In the genomic region with DNA sequence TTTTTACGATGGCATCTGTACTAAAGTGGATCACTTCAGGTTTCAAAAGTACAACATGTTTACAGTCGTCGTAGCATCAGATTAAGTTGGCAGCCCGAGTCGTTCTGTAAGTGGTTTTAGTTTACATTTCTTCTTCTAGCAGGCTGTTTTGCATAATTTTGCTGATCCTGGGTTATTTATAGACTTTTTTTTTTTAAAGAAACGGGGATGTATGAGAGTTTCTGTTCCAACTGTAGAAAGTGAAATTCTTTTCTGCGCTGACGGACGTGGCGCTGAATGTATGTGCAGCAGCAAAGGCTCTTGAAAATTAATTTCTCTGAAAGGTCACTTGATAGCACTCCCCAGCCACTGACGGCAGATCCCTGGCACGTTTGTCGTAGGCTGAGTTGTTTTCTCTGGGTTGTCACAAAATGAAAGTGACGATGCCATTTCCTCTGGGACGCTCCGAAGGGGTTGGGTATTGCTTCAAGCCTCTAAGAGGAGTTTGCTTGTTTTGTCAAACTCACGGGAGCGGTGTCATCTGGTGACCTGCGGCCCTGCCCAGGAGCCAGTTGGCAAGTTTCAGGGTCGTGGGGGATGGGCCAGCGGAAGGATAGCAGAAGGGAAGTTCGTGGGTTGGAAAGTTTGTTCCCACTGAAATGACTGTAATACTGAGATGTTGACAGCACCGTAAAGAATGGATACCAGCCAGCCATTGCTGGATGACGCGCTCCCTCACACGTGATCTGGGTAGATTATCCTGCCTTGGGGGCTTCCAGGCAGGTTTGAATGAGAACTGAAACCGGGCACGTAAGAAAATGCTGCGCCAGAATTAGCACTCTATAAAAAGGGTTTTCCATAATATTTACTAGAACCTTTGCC, we compare ENCODE assay signal across 8 mouse cellular contexts.
DNase-seq lines count a peak whose midpoint lies in the region; ATAC-seq and TF ChIP-seq lines count a peak whose summit lies in the region.

No protein-coding gene starts in this region.

- ATAC-seq in frontal cortex, adult (ENCODE audit: low TSS enrichment) = peak; percentile 53
- ATAC-seq in hindbrain, postnatal 0 days = peak; percentile 58; the same call in 1 of the 2 replicates

- WGBS in hindbrain, postnatal 0 days = 2% methylated on average over 29 of the region's 29 CpGs
- WGBS in small intestine, adult 2 months = under 1% methylated on average over 29 of the region's 29 CpGs

- intact Hi-C loops in left cerebral cortex, postnatal 4 days (cut with DNase I) = no loop called here

- peaks cover 12% of the 10 kb centered on the region for H3K4me1 ChIP-seq in hindbrain, postnatal 0 days (ENCODE audit: insufficient read depth, low read length)
- no peaks in the 10 kb centered on the region for H3K4me1 ChIP-seq in small intestine, adult 2 months (ENCODE audit: control insufficient read depth, insufficient read depth, insufficient read length, low read length)

- 0 out of 2 replicates have a peak, but pooled peaks cover 6% of the 10 kb centered on the region for H3K27me3 ChIP-seq in hindbrain, postnatal 0 days (ENCODE audit: insufficient read depth, low read length)
- H3K27me3 ChIP-seq in small intestine, adult 2 months (ENCODE audit: control insufficient read depth, insufficient read depth, low read length) = no peaks in the 10 kb centered on the region

- no peaks in the 10 kb centered on the region for H3K36me3 ChIP-seq in hindbrain, postnatal 0 days (ENCODE audit: insufficient read depth, low read length)
- H3K36me3 ChIP-seq in small intestine, adult 2 months (ENCODE audit: control insufficient read depth, insufficient read depth, low read length) = no peaks in the 10 kb centered on the region

- DNase-seq in frontal cortex, postnatal 25 days (ENCODE audit: low spot score in 2 of 2) = no peak
- peak; percentile 56 to 63 for DNase-seq in cerebellum, postnatal 25 days
- DNase-seq in gastrocnemius, postnatal 10 days = peak; percentile 62
- peak; percentile 48 for DNase-seq in hindbrain, postnatal 0 days (ENCODE audit: low spot score)
- DNase-seq in left cerebral cortex, postnatal 4 days = peak; percentile 31
- peak; percentile 29 for DNase-seq in mesoderm, embryonic 11.5 days (ENCODE audit: low read depth, low spot score)

- TF ChIP-seq CTCF in hindbrain, postnatal 0 days (IDR thresholded peaks at IDR 0.05; ENCODE audit: low read depth) = no peak
- no peak for TF ChIP-seq CTCF in small intestine, adult 2 months (IDR thresholded peaks at IDR 0.05; ENCODE audit: extremely low read depth, insufficient read length, insufficient replicate concordance, low read depth, low read length)

- no peak for TF ChIP-seq POLR2A in small intestine, adult 2 months (IDR thresholded peaks at IDR 0.05; ENCODE audit: low read depth, low read length)

- H3K9ac ChIP-seq in hindbrain, postnatal 0 days (replicated peaks; ENCODE audit: low read length) = peak overlapping the region; percentile 40

- H3K9me3 ChIP-seq in hindbrain, postnatal 0 days (ENCODE audit: low read length) = no peaks in the 10 kb centered on the region

- H3K4me2 ChIP-seq in hindbrain, postnatal 0 days (ENCODE audit: low read depth, low read length) = peak overlapping the region; percentile 84

- no peak overlapping the region for H3K27ac ChIP-seq in hindbrain, postnatal 0 days
- H3K27ac ChIP-seq in small intestine, adult 2 months (ENCODE audit: insufficient read depth, low read depth, low read length) = peak overlapping the region; percentile 31

- peak overlapping the region; percentile 39 for H3K4me3 ChIP-seq in hindbrain, postnatal 0 days (ENCODE audit: low read length)
- H3K4me3 ChIP-seq in small intestine, adult 2 months (ENCODE audit: low read depth, low read length) = peak overlapping the region; percentile 79

Comparison
In these comparisons a context has a peak if more than half of its experiments do, and no peak if none do; other contexts are left out.
1. DNase-seq: peak in cerebellum, postnatal 25 days (2 of 2), gastrocnemius, postnatal 10 days (single experiment), hindbrain, postnatal 0 days (single experiment), left cerebral cortex, postnatal 4 days (single experiment) and mesoderm, embryonic 11.5 days (single experiment); none in frontal cortex, postnatal 25 days (0 of 2).